Mouse (Mus musculus) heart, adult 2 months (tissue): Measurements from ENCODE around the gene Cald1. TPM values are rescaled to one million over a fixed set of nuclear protein-coding genes. Genes with fewer than 3 reads are reported as not detected.

Experiments
- DNase-seq, 2 experiments: peaks; one replicate each; pipeline ENCODE4 v3.0.0; 2021
- H3K27ac ChIP-seq: fragments of 200-600 bp; 2 replicates; pipeline ENCODE4 v1.8.1; 2022
- H3K27me3 ChIP-seq: fragments of 200-500 bp; 2 replicates; pipeline ENCODE4 v1.6.1; 2012; ENCODE audit warnings: mild to moderate bottlenecking, low read length, inconsistent platforms, mixed read lengths; ENCODE audit not compliant: control insufficient read depth, insufficient read depth
- H3K36me3 ChIP-seq: fragments of 200-500 bp; 2 replicates; pipeline ENCODE4 v1.6.1; 2012; ENCODE audit warnings: low read length, inconsistent platforms; ENCODE audit not compliant: control insufficient read depth, insufficient read depth
- H3K4me1 ChIP-seq: fragments of 200-500 bp; 2 replicates; pipeline ENCODE4 v1.6.1; 2011; ENCODE audit warnings: low read length; ENCODE audit not compliant: control insufficient read depth, insufficient read depth
- H3K4me3 ChIP-seq: fragments of 200-600 bp; 2 replicates; pipeline ENCODE4 v1.8.1; 2022
- H3K79me2 ChIP-seq: fragments of 200-500 bp; replicated peaks from 2 replicates; pipeline ENCODE4 v1.6.1; 2012; ENCODE audit warnings: mild to moderate bottlenecking, inconsistent platforms, low read length, moderate library complexity, mixed read lengths; ENCODE audit not compliant: control insufficient read depth, insufficient read depth
- H3K9ac ChIP-seq: fragments of 200-500 bp; 2 replicates; pipeline ENCODE4 v1.6.1; 2012; ENCODE audit warnings: low read depth, mild to moderate bottlenecking, control low read depth, inconsistent platforms, low read length, mixed read lengths
- CTCF ChIP-seq: fragments of 200-600 bp; IDR thresholded peaks from 2 replicates; pipeline ENCODE4 v1.8.1; 2022; ENCODE audit warnings: antibody characterized with exemption, mild to moderate bottlenecking, moderate library complexity
- EP300 ChIP-seq: fragments of 200-500 bp; IDR thresholded peaks from 2 replicates; pipeline ENCODE4 v1.6.1; 2011; ENCODE audit warnings: low read depth, low read length, control low read depth; ENCODE audit not compliant: insufficient read depth
- POLR2A ChIP-seq: fragments of 200-500 bp; IDR thresholded peaks from 2 replicates; pipeline ENCODE4 v1.6.1; 2011; ENCODE audit warnings: mild to moderate bottlenecking, low read depth, low read length, control low read depth; ENCODE audit not compliant: insufficient read depth
- WGBS: fragments of 180-500 bp; shearing (Covaris S2); methylation state at CpG from one replicate; pipeline ENCODE4 v1.1.7; 2018; 5-methylcytosine and 5-hydroxymethylcytosine counted together
- intact Hi-C: fragments of 180-260 bp; cut with DNase I; formaldehyde crosslinking; loops from one replicate; pipeline ENCODE4 v1.15.1; 2025
- polyA plus RNA-seq: library from polyadenylated mRNA; depleted of rRNA; stranded (reverse); fragments of >200 nt; gene quantifications from 2 replicates; pipeline ENCODE4 v1.2.3, GENCODE M21; 2012
- total RNA-seq, 2 experiments: library from RNA; stranded (reverse); gene quantifications; 2 replicates each; pipeline ENCODE4 v1.2.3; 2021

Gene Cald1
- total and polyA plus RNA-seq, 3 experiments: 14.1 to 62.8 (median 47.6) TPM

- DNase-seq: no peak
- Histone ChIP-seq H3K27ac (no peak overlapping the region), H3K27me3 (no peaks in the 10 kb centered on the region), H3K4me1 (peaks cover 17% of the 10 kb centered on the region), H3K36me3 (peaks cover 2% of the 10 kb centered on the region; the same call in 1 of the 2 replicates), H3K4me3 (no peak overlapping the region), H3K79me2 (no peaks in the 10 kb centered on the region), H3K9ac (no peak overlapping the region)
- no peak for TF ChIP-seq EP300
- TF ChIP-seq CTCF: no peak
- TF ChIP-seq POLR2A: no peak
- 78% methylated on average over 1 of the region's 1 CpGs for WGBS
- intact Hi-C loops: no loop called here
Observed at GRCm38 (mm10) chr6:34726104-34726503, 127.8 kb downstream of the Cald1 start.

GRCm38 (mm10) chr6:34727316-34727983 lies 129.2 kb downstream of the Cald1 start:
- H3K4me3 ChIP-seq: no peak overlapping the region
- H3K27me3 ChIP-seq: no peaks in the 10 kb centered on the region
- DNase-seq: no peak
- H3K36me3 ChIP-seq: no peaks in the 10 kb centered on the region; the same call in 1 of the 2 replicates
- no peak for TF ChIP-seq POLR2A
- TF ChIP-seq CTCF: no peak
- no peak for TF ChIP-seq EP300
- H3K79me2 ChIP-seq: no peaks in the 10 kb centered on the region
- intact Hi-C loops: no loop called here
- 88% methylated on average over 15 of the region's 15 CpGs for WGBS
- no peak overlapping the region for H3K9ac ChIP-seq
- peaks cover 18% of the 10 kb centered on the region for H3K4me1 ChIP-seq
- H3K27ac ChIP-seq: no peak overlapping the region

GRCm38 (mm10) chr6:34729449-34730151 lies 131.3 kb downstream of the Cald1 start:
- H3K27me3 ChIP-seq: no peaks in the 10 kb centered on the region
- peaks cover 15% of the 10 kb centered on the region for H3K4me1 ChIP-seq
- no peak overlapping the region for H3K9ac ChIP-seq
- H3K79me2 ChIP-seq: no peaks in the 10 kb centered on the region
- TF ChIP-seq EP300 (no peak), CTCF (no peak), POLR2A (no peak)
- H3K27ac ChIP-seq: no peak overlapping the region
- no peak overlapping the region for H3K4me3 ChIP-seq
- no peaks in the 10 kb centered on the region; the same call in 1 of the 2 replicates for H3K36me3 ChIP-seq
- DNase-seq: no peak
- WGBS: 51% methylated on average over 8 of the region's 8 CpGs
- intact Hi-C loops: no loop called here

- no peak for DNase-seq
- no peaks in the 10 kb centered on the region for H3K27me3 ChIP-seq
- WGBS: 40% methylated on average over 6 of the region's 6 CpGs
- H3K4me3 ChIP-seq: no peak overlapping the region
- peaks cover under 1% of the 10 kb centered on the region; the same call in 1 of the 2 replicates for H3K79me2 ChIP-seq
- intact Hi-C loops: no loop called here
- H3K27ac ChIP-seq: no peak overlapping the region
- H3K4me1 ChIP-seq: peaks cover 15% of the 10 kb centered on the region
- TF ChIP-seq EP300 (no peak), POLR2A (no peak), CTCF (no peak)
- no peak overlapping the region for H3K9ac ChIP-seq
- H3K36me3 ChIP-seq: no peaks in the 10 kb centered on the region; the same call in 1 of the 2 replicates
Observed at GRCm38 (mm10) chr6:34731007-34731406, 132.7 kb downstream of the Cald1 start.

- Histone ChIP-seq H3K27ac (no peak overlapping the region), H3K4me1 (peaks cover 15% of the 10 kb centered on the region), H3K4me3 (no peak overlapping the region), H3K27me3 (no peaks in the 10 kb centered on the region), H3K9ac (no peak overlapping the region), H3K79me2 (peaks cover 2% of the 10 kb centered on the region; the same call in 1 of the 2 replicates), H3K36me3 (no peaks in the 10 kb centered on the region; the same call in none of the 2 replicates)
- intact Hi-C loops: no loop called here
- no peak for TF ChIP-seq POLR2A
- TF ChIP-seq EP300: no peak
- no peak for TF ChIP-seq CTCF
- DNase-seq: no peak
- 77% methylated on average over 9 of the region's 9 CpGs for WGBS
Observed at GRCm38 (mm10) chr6:34731529-34731928, 133.2 kb downstream of the Cald1 start.
